Mouse (Mus musculus) subcutaneous adipose tissue, adult 2 months (tissue): ENCODE results near the gene Akap4. TPM values are rescaled to one million over a fixed set of nuclear protein-coding genes. Genes with fewer than 3 reads are reported as not detected.

Experiments used
- polyA plus RNA-seq: library from polyadenylated mRNA; depleted of rRNA; stranded (reverse); fragments of >200 nt; gene quantifications from 2 replicates; pipeline ENCODE4 v1.2.3, GENCODE M21; 2012; ENCODE audit warnings: low replicate concordance; rRNA removed

Akap4 gene
- not detected in 2 replicates for polyA plus RNA-seq

DNA sequence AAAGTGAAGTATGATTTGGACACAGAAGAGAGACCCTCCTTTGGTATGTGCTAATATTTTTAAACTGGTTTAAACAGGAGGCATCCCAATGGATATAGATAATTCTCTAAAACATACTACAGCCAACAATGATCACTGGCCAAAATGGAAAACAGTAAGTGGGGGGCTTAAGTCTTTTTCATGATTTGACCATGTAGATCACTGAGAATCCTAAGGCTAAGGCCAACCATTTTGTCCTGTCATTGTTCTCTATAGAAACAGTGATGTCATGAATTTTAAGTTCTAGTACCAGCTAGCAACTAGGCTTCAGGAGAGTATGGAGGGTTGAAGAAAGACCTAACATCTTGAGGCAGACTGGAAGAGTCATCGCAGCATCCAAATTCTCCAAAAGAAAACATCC, at the start of gene Akap4:
Gene Akap4, plus strand, starts transcription at position 301 of the 400 bp plus-strand sequence.

DNA sequence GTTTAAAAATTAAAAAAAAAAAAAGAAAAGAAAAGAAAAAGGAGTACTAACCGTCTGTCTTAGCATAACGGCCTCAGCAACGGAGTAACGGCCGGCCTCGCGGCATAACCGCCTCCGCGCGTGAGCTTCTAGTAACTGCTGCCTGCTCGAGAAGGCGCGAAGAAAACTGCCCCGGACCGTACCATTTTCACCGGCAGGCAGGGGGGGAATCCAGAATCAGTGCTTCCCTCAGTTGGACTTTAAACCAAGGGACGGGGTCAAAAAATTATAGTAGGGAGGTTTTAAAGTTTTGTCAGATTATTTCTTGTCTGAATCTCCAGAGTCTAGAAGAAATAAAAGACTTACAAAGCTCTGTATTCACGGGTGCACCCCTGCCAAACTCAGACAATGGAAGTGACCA, 25.8 kb upstream of the Akap4 start, which contains the start of gene Ccnb3:
Gene Ccnb3, minus strand, starts transcription at position 101 of the 400 bp plus-strand sequence.

Other genes starting within 250 kb of the Akap4 start
- 0.05 TPM in 1 of 2 replicates, not detected in the other for gene Ccnb3, start 25.9 kb upstream of the Akap4 start, polyA plus RNA-seq